Mouse (Mus musculus): ENCODE measurements at regions not wholly inside any gene's neighbourhood (a gene's known extent, or its start where the extent isn't known, plus 50 kb on each side); places are given as distances from the start of the nearest gene placed in this dataset.

DNA sequence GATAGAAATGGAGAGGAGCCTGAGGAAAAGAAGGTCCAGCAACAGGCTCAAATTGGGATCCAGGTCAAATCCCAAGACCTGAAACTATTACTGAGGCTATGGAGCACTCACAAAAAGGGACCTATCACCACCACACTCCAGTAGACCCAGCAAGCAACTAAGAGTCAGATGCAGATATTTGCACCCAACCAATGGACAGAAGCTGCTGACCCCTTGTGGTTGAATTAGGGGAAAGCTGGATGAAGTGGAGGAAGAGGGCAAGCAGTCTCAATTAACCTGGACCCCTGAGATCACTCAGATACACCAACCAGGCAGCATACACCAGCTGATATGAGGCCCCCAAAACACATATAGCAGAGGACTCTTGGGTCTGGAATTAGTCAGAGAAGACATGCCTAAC, 938.1 kb upstream of the Lrfn5 start:
- TF ChIP-seq CTCF (IDR thresholded peaks at IDR 0.05; ENCODE audit: low read depth) = peak; percentile 26; the same call in 1 of the 2 replicates
- TF ChIP-seq EP300 (IDR thresholded peaks at IDR 0.05; ENCODE audit: low read depth) = no peak

Measured in heart, postnatal 0 days (tissue).